Mouse (Mus musculus) kidney, postnatal 14 days (tissue): ENCODE measurements around the gene Abcg2.

Experiments used
- DNase-seq: peaks from one replicate; pipeline ENCODE4 v3.0.0; 2022; ENCODE audit warnings: mixed read lengths

The Abcg2 gene

GRCm38 (mm10) chr6:58639391-58639790 lies 55.1 kb downstream of the Abcg2 start:
- peak; percentile 45 for DNase-seq

- DNase-seq, result peak; percentile 89
Observed at GRCm38 (mm10) chr6:58640333-58641018, 56.2 kb downstream of the Abcg2 start.

DNA sequence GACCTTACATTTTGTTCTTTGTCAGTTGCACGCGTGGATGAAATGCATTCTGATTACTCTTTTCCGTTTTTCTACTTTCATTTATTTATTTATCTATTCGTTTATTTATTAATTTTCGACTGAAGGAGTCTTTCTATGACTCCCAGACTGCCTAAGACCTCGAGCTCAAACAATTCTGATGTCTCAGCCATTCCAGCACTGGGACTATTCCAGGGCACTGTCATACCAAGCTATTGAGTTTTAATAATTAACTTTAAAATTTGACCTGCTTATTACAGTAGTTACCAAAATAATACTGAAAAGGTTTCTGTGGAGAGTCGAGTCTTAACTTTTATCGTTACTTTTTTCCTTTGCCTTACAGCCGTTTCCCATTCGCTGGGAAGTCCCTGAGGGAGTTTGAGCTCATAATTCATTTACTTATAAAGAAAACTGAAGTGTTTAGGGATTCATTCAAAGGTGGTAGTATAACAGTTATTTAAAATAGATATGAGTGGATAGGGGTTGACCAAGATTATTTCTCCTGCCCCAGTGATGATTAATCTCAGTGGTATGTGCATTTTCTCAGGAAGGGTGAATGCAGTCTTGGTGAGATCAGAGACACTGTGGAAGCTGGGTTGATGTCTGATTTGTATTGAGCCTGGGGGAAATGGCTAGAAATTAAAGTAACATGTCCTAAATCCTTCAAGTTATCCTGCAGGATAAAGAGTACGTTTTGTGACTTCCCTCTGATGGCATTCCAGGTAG lies 56.9 kb downstream of the Abcg2 start:
- peak; percentile 35 for DNase-seq

- DNase-seq, result no peak
Observed at GRCm38 (mm10) chr6:58642191-58642590, 57.9 kb downstream of the Abcg2 start.

GRCm38 (mm10) chr6:58644586-58644985 lies 60.3 kb downstream of the Abcg2 start:
- DNase-seq, result no peak

GRCm38 (mm10) chr6:58648100-58648749 lies 63.9 kb downstream of the Abcg2 start:
- DNase-seq, result no peak

GRCm38 (mm10) chr6:58650136-58650535 lies 65.8 kb downstream of the Abcg2 start:
- DNase-seq, result peak; percentile 21

DNA sequence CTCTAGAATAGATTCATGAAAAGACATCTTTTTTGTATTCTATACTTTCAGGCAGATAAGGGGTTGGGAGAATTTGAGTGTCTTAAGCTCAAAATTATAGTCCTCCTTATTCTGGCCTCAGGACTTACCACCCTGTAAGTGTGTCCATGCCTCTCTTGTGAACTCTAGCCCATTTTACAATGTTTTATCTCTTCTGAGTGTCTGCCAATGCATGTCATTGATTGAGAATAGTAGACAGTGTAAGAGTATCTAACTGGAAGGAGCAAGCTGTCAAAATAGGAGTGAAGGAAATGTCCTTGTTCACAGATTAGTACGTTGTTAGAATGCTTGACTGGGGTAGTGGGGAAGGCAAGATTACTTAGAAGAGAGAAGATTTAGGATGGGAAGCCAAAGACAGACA lies 66.7 kb downstream of the Abcg2 start:
- DNase-seq, result no peak

GRCm38 (mm10) chr6:58660951-58661575 lies 76.7 kb downstream of the Abcg2 start:
- no peak for DNase-seq

- DNase-seq, result no peak
Observed at GRCm38 (mm10) chr6:58677802-58678201, 93.5 kb downstream of the Abcg2 start.

- no peak for DNase-seq
Observed at GRCm38 (mm10) chr6:58678530-58678929, 94.2 kb downstream of the Abcg2 start.

- no peak for DNase-seq
Observed at GRCm38 (mm10) chr6:58691584-58691983, 107.3 kb downstream of the Abcg2 start.

DNA sequence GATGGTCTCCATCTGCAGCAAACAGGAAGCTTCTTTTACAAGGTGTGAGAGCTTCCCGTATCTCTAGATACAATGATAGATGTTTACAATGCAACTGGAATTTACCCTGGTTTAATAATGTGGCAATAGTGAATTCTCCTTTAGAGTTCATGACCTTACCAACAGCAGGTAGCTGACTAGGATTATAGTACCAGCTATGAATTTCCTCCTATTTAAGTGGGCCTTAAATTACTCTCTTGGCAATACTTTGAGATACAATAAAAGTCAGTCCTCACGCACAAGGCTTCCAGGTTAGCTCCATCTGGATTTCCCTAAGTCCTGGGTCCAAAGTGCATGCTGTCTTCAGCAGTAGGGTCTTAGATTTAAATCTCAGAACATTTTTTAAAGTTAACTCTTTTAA lies 109.9 kb downstream of the Abcg2 start:
- no peak for DNase-seq

DNA sequence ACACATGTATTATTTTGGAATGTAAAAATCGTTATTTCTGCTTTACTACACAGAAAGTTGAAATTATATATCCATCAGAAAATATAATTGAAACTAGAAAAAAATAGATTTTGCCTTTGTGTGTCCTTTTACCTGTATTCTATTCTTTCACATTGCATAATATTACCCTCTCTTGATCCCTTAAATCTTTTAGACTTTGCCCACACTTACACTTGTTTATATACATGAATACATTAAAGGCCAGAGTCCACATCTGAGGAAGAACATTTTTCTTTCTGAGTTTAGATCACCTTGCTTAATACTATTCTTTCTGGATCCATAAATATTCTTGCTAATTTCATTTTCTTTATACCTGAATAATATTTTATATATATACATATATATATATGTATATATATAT lies 110.4 kb downstream of the Abcg2 start:
- DNase-seq, result no peak

GRCm38 (mm10) chr6:58710369-58710768 lies 126.0 kb downstream of the Abcg2 start:
- no peak for DNase-seq

GRCm38 (mm10) chr6:58711909-58712308 lies 127.6 kb downstream of the Abcg2 start:
- DNase-seq, result no peak

DNA sequence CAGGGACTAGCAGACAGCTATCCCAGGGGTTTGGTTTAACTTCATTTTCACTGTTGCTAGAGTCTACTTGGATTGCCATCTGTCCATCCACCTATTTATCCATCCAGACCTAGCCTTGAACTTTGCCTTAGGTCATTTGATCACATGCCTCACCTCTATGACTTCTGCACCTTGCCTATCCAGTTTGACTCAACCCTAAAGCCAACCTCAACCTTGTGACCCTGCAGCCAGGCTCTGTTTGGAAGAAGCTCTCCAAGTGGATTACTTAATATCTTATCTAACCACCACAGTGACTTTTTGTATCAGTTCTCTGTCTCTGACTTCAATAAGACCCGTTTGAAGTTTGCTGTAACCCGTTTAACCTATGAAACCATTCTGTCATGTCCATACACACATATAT lies 149.5 kb downstream of the Abcg2 start:
- DNase-seq, result no peak

DNA sequence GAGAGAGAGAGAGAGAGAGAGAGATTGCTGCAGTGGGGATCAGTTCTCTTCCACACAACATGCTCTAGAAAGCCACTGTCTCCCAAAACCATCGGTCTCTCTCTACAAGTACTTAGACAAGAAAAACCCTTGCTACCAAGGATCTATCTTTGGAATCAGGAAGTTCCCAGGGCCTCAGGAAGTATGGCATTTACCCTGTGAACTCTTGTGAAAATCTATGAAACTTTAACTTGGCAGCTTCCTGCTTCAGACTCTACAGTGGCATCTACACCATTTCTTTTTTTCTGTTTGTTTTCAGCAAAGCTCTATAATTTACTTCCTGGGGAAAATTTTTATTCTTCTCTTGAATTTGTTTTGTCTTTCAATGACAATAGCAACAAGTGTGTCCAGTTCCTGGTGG lies 150.8 kb downstream of the Abcg2 start:
- peak; percentile 24 for DNase-seq
